Mouse (Mus musculus) testis, adult 2 months (tissue): Measurements from ENCODE around the gene Ifi35. TPM values are rescaled to one million over a fixed set of nuclear protein-coding genes. Genes with fewer than 3 reads are reported as not detected.
"Not testable (repeated sequence)": the region's sequence is repeated elsewhere in the genome, so short reads cannot be mapped to it uniquely, and the experiment has no call there.

Experiments used
- H3K27ac ChIP-seq: fragments of 200-500 bp; 2 replicates; pipeline ENCODE4 v1.5.1; 2012; ENCODE audit warnings: low read depth, low read length; ENCODE audit not compliant: control insufficient read depth, insufficient read depth
- H3K27me3 ChIP-seq: fragments of 200-500 bp; 2 replicates; pipeline ENCODE4 v1.6.1; 2012; ENCODE audit warnings: mild to moderate bottlenecking, low read length, moderate library complexity; ENCODE audit not compliant: control insufficient read depth, insufficient read depth
- H3K36me3 ChIP-seq: fragments of 200-500 bp; 2 replicates; pipeline ENCODE4 v1.6.1; 2012; ENCODE audit warnings: mild to moderate bottlenecking, low read length; ENCODE audit not compliant: control insufficient read depth, insufficient read depth
- H3K4me1 ChIP-seq: fragments of 200-500 bp; 2 replicates; pipeline ENCODE4 v1.6.1; 2012; ENCODE audit warnings: low read length; ENCODE audit not compliant: control insufficient read depth, insufficient read depth
- H3K4me3 ChIP-seq: fragments of 200-500 bp; 2 replicates; pipeline ENCODE4 v1.5.1; 2012; ENCODE audit warnings: low read depth, mild to moderate bottlenecking, low read length, moderate library complexity, mixed read lengths; ENCODE audit not compliant: control insufficient read depth
- CTCF ChIP-seq: fragments of 200-500 bp; IDR thresholded peaks from 2 replicates; pipeline ENCODE4 v1.5.1; 2012; ENCODE audit warnings: low read depth, mild to moderate bottlenecking, inconsistent platforms, low read length, moderate library complexity; ENCODE audit not compliant: control insufficient read depth, insufficient read depth, insufficient replicate concordance
- POLR2A ChIP-seq: fragments of 200-500 bp; IDR thresholded peaks from 2 replicates; pipeline ENCODE4 v1.6.1; 2012; ENCODE audit warnings: low read depth, mild to moderate bottlenecking, inconsistent platforms, low read length, moderate library complexity; ENCODE audit not compliant: control insufficient read depth
- polyA plus RNA-seq: library from polyadenylated mRNA; depleted of rRNA; stranded (reverse); fragments of >200 nt; gene quantifications from 2 replicates; pipeline ENCODE4 v1.2.3, GENCODE M21; 2012

The Ifi35 gene
- polyA plus RNA-seq, 1 experiment, result 3.2 TPM

- peak overlapping the region; percentile 41 for H3K27ac ChIP-seq
- TF ChIP-seq POLR2A (no peak), CTCF (peak; percentile 25; the same call in 1 of the 2 replicates)
- peaks cover 27% of the 10 kb centered on the region for H3K4me1 ChIP-seq
- H3K27me3 ChIP-seq, result no peaks in the 10 kb centered on the region
- H3K4me3 ChIP-seq, result peak overlapping the region; percentile 79
- H3K36me3 ChIP-seq, result no peaks in the 10 kb centered on the region
These were observed 19.5 kb downstream of the Ifi35 start for GRCm38 (mm10) chr11:101467477-101468262.

- Histone ChIP-seq H3K27ac (no peak overlapping the region; the same call in 1 of the 2 replicates), H3K4me1 (peaks cover 25% of the 10 kb centered on the region)
These were observed 20.1 kb downstream of the Ifi35 start for GRCm38 (mm10) chr11:101468263-101468688.

GRCm38 (mm10) chr11:101468731-101469130 is 20.5 kb downstream of the Ifi35 start:
- peaks cover 25% of the 10 kb centered on the region for H3K4me1 ChIP-seq
- H3K27me3 ChIP-seq, result no peaks in the 10 kb centered on the region
- peak overlapping the region; percentile 79 for H3K4me3 ChIP-seq
- H3K27ac ChIP-seq, result no peak overlapping the region
- no peaks in the 10 kb centered on the region for H3K36me3 ChIP-seq
- TF ChIP-seq POLR2A, result no peak
- TF ChIP-seq CTCF, result no peak

More at GRCm38 (mm10) chr11:101468263-101468688, 20.1 kb downstream of the Ifi35 start:
- Histone ChIP-seq H3K36me3 (no peaks in the 10 kb centered on the region), H3K4me3 (peak overlapping the region; percentile 79), H3K27me3 (no peaks in the 10 kb centered on the region)
- no peak for TF ChIP-seq CTCF
- TF ChIP-seq POLR2A, result no peak

GRCm38 (mm10) chr11:101469155-101469554 is 20.9 kb downstream of the Ifi35 start:
- Histone ChIP-seq H3K4me1 (peaks cover 24% of the 10 kb centered on the region), H3K4me3 (peak overlapping the region; percentile 79; the same call in 1 of the 2 replicates), H3K36me3 (no peaks in the 10 kb centered on the region), H3K27ac (no peak overlapping the region), H3K27me3 (no peaks in the 10 kb centered on the region)
- no peak for TF ChIP-seq POLR2A
- TF ChIP-seq CTCF, result no peak

GRCm38 (mm10) chr11:101470206-101470605 is 22.0 kb downstream of the Ifi35 start:
- H3K36me3 ChIP-seq, result no peaks in the 10 kb centered on the region
- no peak overlapping the region for H3K27ac ChIP-seq
- H3K4me1 ChIP-seq, result peaks cover 18% of the 10 kb centered on the region
- TF ChIP-seq CTCF, result no peak
- TF ChIP-seq POLR2A, result no peak
- no peaks in the 10 kb centered on the region for H3K27me3 ChIP-seq
- no peak overlapping the region for H3K4me3 ChIP-seq

GRCm38 (mm10) chr11:101471926-101472325 is 23.7 kb downstream of the Ifi35 start:
- Histone ChIP-seq H3K36me3 (no peaks in the 10 kb centered on the region), H3K27ac (no peak overlapping the region), H3K27me3 (no peaks in the 10 kb centered on the region), H3K4me3 (no peak overlapping the region), H3K4me1 (peaks cover 15% of the 10 kb centered on the region)
- no peak for TF ChIP-seq CTCF
- no peak for TF ChIP-seq POLR2A

GRCm38 (mm10) chr11:101472336-101472735 is 24.1 kb downstream of the Ifi35 start:
- peaks cover 15% of the 10 kb centered on the region for H3K4me1 ChIP-seq
- TF ChIP-seq CTCF (no peak), POLR2A (no peak)
- H3K4me3 ChIP-seq, result no peak overlapping the region

GRCm38 (mm10) chr11:101473686-101474085 is 25.5 kb downstream of the Ifi35 start:
- H3K4me3 ChIP-seq, H3K27me3 ChIP-seq, H3K36me3 ChIP-seq, H3K27ac ChIP-seq: not testable (repeated sequence)
- H3K4me1 ChIP-seq, result peaks cover 11% of the 10 kb centered on the region

More at GRCm38 (mm10) chr11:101472336-101472735, 24.1 kb downstream of the Ifi35 start:
- Histone ChIP-seq H3K27ac (no peak overlapping the region), H3K27me3 (no peaks in the 10 kb centered on the region), H3K36me3 (no peaks in the 10 kb centered on the region)
